Mouse (Mus musculus) embryonic fibroblast, embryonic 13.5 days (primary cell): Measurements from ENCODE around the gene Sympk.

Experiments
- CTCF ChIP-seq: IDR thresholded peaks from 2 replicates; pipeline ENCODE4 v1.5.1; 2011; ENCODE audit warnings: mild to moderate bottlenecking, control low read depth, low read length, moderate library complexity, borderline replicate concordance; ENCODE audit not compliant: insufficient read depth
- POLR2A ChIP-seq: IDR thresholded peaks from 2 replicates; pipeline ENCODE4 v1.6.1; 2011; ENCODE audit warnings: low read depth, mild to moderate bottlenecking, control low read depth, low read length, moderate library complexity

GRCm38 (mm10) chr7:19078732-19079131, 54.6 kb downstream of the Sympk start:
- TF ChIP-seq CTCF = no peak
- no peak for TF ChIP-seq POLR2A
